ENCODE assay signal across 23 mouse cellular contexts in genomic region chr4:87893012-87893411, GRCm38 (mm10).
A peak's percentile ranks its signal among the peaks of the same experiment; 100 is the strongest.
DNase-seq lines count a peak whose midpoint lies in the region; ATAC-seq and TF ChIP-seq lines count a peak whose summit lies in the region.
"Had no signal": no experiment of that assay in that cellular context is flagged by ENCODE, and none has a peak within 500 bp of the region (broad histone marks: within the 10 kb centered on the region; RNA-seq: fewer than 3 reads in every experiment).

No protein-coding gene starts in this region.

- H3K36me3 ChIP-seq in lung, postnatal 0 days (ENCODE audit: insufficient read depth, low read length) = no peaks in the 10 kb centered on the region
- no peaks in the 10 kb centered on the region for H3K36me3 ChIP-seq in neural tube, embryonic 15.5 days
- H3K36me3 ChIP-seq: embryonic facial prominence, embryonic 15.5 days; forebrain, embryonic 10.5 days; heart, embryonic 10.5 days; hindbrain, embryonic 13.5 days had no signal

- no peaks in the 10 kb centered on the region for H3K9me3 ChIP-seq in lung, postnatal 0 days (ENCODE audit: low read length)
- no peaks in the 10 kb centered on the region for H3K9me3 ChIP-seq in neural tube, embryonic 15.5 days (replicated peaks)
- H3K9me3 ChIP-seq: embryonic facial prominence, embryonic 15.5 days; forebrain, embryonic 10.5 days; heart, embryonic 10.5 days; hindbrain, embryonic 13.5 days had no signal

- no peak for ATAC-seq in lung, postnatal 0 days
- ATAC-seq in CD4-positive, CD25-positive, alpha-beta regulatory T cell, adult 4 months = peak; percentile 74
- no peak for ATAC-seq in neural tube, embryonic 15.5 days (ENCODE audit: low FRiP score)
- ATAC-seq: forebrain, embryonic 14.5 days; hindbrain, postnatal 0 days; Patski had no signal

- TF ChIP-seq EP300 in lung, postnatal 0 days (IDR thresholded peaks at IDR 0.05) = no peak

- no peak overlapping the region for H3K4me3 ChIP-seq in lung, postnatal 0 days (ENCODE audit: low read depth, low read length)
- no peak overlapping the region for H3K4me3 ChIP-seq in lung, adult 2 months (replicated peaks; ENCODE audit: extremely low read depth, low read depth, low read length)
- H3K4me3 ChIP-seq in neural tube, embryonic 15.5 days (replicated peaks) = no peak overlapping the region
- H3K4me3 ChIP-seq: embryonic facial prominence, embryonic 15.5 days; erythroblast, embryonic 14.5 days; forebrain, embryonic 10.5 days; gastrocnemius, adult 2 months; heart, embryonic 10.5 days; hindbrain, embryonic 13.5 days had no signal

- H3K27me3 ChIP-seq in lung, postnatal 0 days (replicated peaks; ENCODE audit: insufficient read depth, low read length) = no peaks in the 10 kb centered on the region
- H3K27me3 ChIP-seq in neural tube, embryonic 15.5 days (replicated peaks) = no peaks in the 10 kb centered on the region
- H3K27me3 ChIP-seq: embryonic facial prominence, embryonic 15.5 days; hindbrain, embryonic 13.5 days; Patski had no signal

- TF ChIP-seq POLR2A in lung, adult 2 months (IDR thresholded peaks at IDR 0.05; ENCODE audit: borderline replicate concordance, extremely low read depth, low read depth, low read length) = no peak

- H3K4me1 ChIP-seq in lung, postnatal 0 days (ENCODE audit: insufficient read depth, low read depth, low read length) = peaks cover 5% of the 10 kb centered on the region; the same call in 1 of the 2 replicates
- 0 out of 2 replicates have a peak, but pooled peaks cover 2% of the 10 kb centered on the region for H3K4me1 ChIP-seq in lung, adult 2 months (ENCODE audit: control insufficient read depth, insufficient read depth, low read length)
- H3K4me1 ChIP-seq in neural tube, embryonic 15.5 days = peaks cover 17% of the 10 kb centered on the region
- H3K4me1 ChIP-seq: embryonic facial prominence, embryonic 15.5 days had no signal

- WGBS in lung, postnatal 0 days = 67% methylated on average over 4 of the region's 4 CpGs
- WGBS in lung, adult 2 months = 68% methylated on average over 4 of the region's 4 CpGs
- WGBS in neural tube, embryonic 15.5 days = 82% methylated on average over 4 of the region's 4 CpGs

- H3K9ac ChIP-seq in lung, postnatal 0 days (replicated peaks; ENCODE audit: low read depth) = no peak overlapping the region
- H3K9ac ChIP-seq in neural tube, embryonic 15.5 days (replicated peaks) = no peak overlapping the region
- H3K9ac ChIP-seq: embryonic facial prominence, embryonic 15.5 days; hindbrain, embryonic 13.5 days had no signal

- no peak for DNase-seq in lung, postnatal 0 days (ENCODE audit: low spot score)
- no peak for DNase-seq in lung, adult 2 months
- peak; percentile 40 for DNase-seq in induced T-regulatory cell, adult 2 months (ENCODE audit: low read depth)
- no peak for DNase-seq in kidney, adult 9 months
- DNase-seq in ovary, adult 18-20 months (ENCODE audit: low spot score) = no peak
- DNase-seq: adrenal gland, adult 2 months; adrenal gland, postnatal 25 days; cerebellum, adult 2 months; cerebellum, postnatal 10 days; embryo, embryonic 11 days; gastrocnemius, adult 2 months; gastrocnemius, postnatal 25 days; heart, postnatal 10 days had no signal

- TF ChIP-seq CTCF in lung, postnatal 0 days (IDR thresholded peaks at IDR 0.05) = no peak
- no peak for TF ChIP-seq CTCF in lung, adult 2 months (IDR thresholded peaks at IDR 0.05; ENCODE audit: insufficient read depth, low read length)

- no peak overlapping the region for H3K27ac ChIP-seq in lung, postnatal 0 days (ENCODE audit: low read length)
- no peak overlapping the region for H3K27ac ChIP-seq in neural tube, embryonic 15.5 days (replicated peaks)
- H3K27ac ChIP-seq: embryonic facial prominence, embryonic 15.5 days; forebrain, embryonic 10.5 days; gastrocnemius, adult 2 months; heart, embryonic 10.5 days; hindbrain, embryonic 13.5 days; hindbrain, postnatal 0 days had no signal

- H3K4me2 ChIP-seq in lung, postnatal 0 days (replicated peaks; ENCODE audit: low read depth, low read length) = peak overlapping the region; percentile 23; the same call in 1 of the 2 replicates
- H3K4me2 ChIP-seq in neural tube, embryonic 15.5 days = no peak overlapping the region
- H3K4me2 ChIP-seq: embryonic facial prominence, embryonic 15.5 days; hindbrain, embryonic 13.5 days had no signal
